17 mouse cellular contexts compared by ENCODE assay signal in genomic region chr4:124766566-124766940, GRCm38 (mm10). TPM values are rescaled to one million over a fixed set of nuclear protein-coding genes. Genes with fewer than 3 reads are reported as not detected.
A peak's percentile ranks its signal among the peaks of the same experiment; 100 is the strongest.
DNase-seq lines count a peak whose midpoint lies in the region; ATAC-seq and TF ChIP-seq lines count a peak whose summit lies in the region.
"Had no signal": no experiment of that assay in that cellular context is flagged by ENCODE, and none has a peak within 500 bp of the region (broad histone marks: within the 10 kb centered on the region; RNA-seq: fewer than 3 reads in every experiment).

No protein-coding gene starts in this region.

- H3K36me3 ChIP-seq in megakaryocyte, embryonic 14.5 days (replicated peaks; ENCODE audit: low read length): peaks cover 64% of the 10 kb centered on the region
- no peaks in the 10 kb centered on the region for H3K36me3 ChIP-seq in midbrain, embryonic 10.5 days
- H3K36me3 ChIP-seq: embryonic facial prominence, embryonic 15.5 days; forebrain, embryonic 12.5 days; heart, embryonic 15.5 days; midbrain, embryonic 13.5 days; stomach, embryonic 15.5 days had no signal

- H3K4me1 ChIP-seq in cortical plate, adult 2 months (ENCODE audit: control insufficient read depth, insufficient read depth, low read length): peaks cover 10% of the 10 kb centered on the region
- H3K4me1 ChIP-seq in megakaryocyte, embryonic 14.5 days: peaks cover 100% of the 10 kb centered on the region
- no peaks in the 10 kb centered on the region for H3K4me1 ChIP-seq in midbrain, embryonic 10.5 days
- H3K4me1 ChIP-seq: embryonic facial prominence, embryonic 15.5 days; forebrain, embryonic 12.5 days; midbrain, embryonic 13.5 days had no signal

- H3K27me3 ChIP-seq in megakaryocyte, embryonic 14.5 days (replicated peaks): no peaks in the 10 kb centered on the region
- no peaks in the 10 kb centered on the region for H3K27me3 ChIP-seq in midbrain, embryonic 10.5 days (ENCODE audit: low read depth, poor library complexity, severe bottlenecking)
- H3K27me3 ChIP-seq: embryonic facial prominence, embryonic 15.5 days; forebrain, embryonic 12.5 days; heart, embryonic 15.5 days; midbrain, embryonic 13.5 days; stomach, embryonic 15.5 days had no signal

- TF ChIP-seq POLR2A in cortical plate, adult 2 months (IDR thresholded peaks at IDR 0.05; ENCODE audit: extremely low read depth, insufficient read depth, low read length): no peak

- DNase-seq in frontal cortex, postnatal 25 days (ENCODE audit: low spot score in 2 of 2): no peak
- no peak for DNase-seq in layer of hippocampus, adult 2 months (ENCODE audit: low spot score in 2 of 2)
- DNase-seq in layer of hippocampus, adult 11-12 months (ENCODE audit: low spot score): no peak
- no peak for DNase-seq in gastrocnemius, postnatal 36 days
- DNase-seq in midbrain, embryonic 10.5 days (ENCODE audit: low spot score): no peak
- DNase-seq: adrenal gland, postnatal 25 days; kidney, postnatal 10 days; thymus, postnatal 36 days had no signal

- peak overlapping the region; percentile 64 for H3K27ac ChIP-seq in layer of hippocampus, adult 2 months
- H3K27ac ChIP-seq in cortical plate, adult 2 months (ENCODE audit: insufficient read depth, low read length): peak overlapping the region; percentile 43
- no peak overlapping the region for H3K27ac ChIP-seq in midbrain, embryonic 10.5 days (replicated peaks)
- H3K27ac ChIP-seq: embryonic facial prominence, embryonic 15.5 days; forebrain, embryonic 12.5 days; midbrain, embryonic 13.5 days; stomach, embryonic 15.5 days had no signal

- TF ChIP-seq CTCF in layer of hippocampus, adult 2 months (conservative IDR thresholded peaks at IDR 0.05): no peak
- no peak for TF ChIP-seq CTCF in cortical plate, adult 2 months (IDR thresholded peaks at IDR 0.05; ENCODE audit: extremely low read depth, insufficient read depth, low read length)

- 92% methylated on average over 2 of the region's 2 CpGs for WGBS in midbrain, embryonic 10.5 days

- no peaks in the 10 kb centered on the region for H3K9me3 ChIP-seq in megakaryocyte, embryonic 14.5 days
- H3K9me3 ChIP-seq in midbrain, embryonic 10.5 days (replicated peaks): no peaks in the 10 kb centered on the region
- H3K9me3 ChIP-seq: embryonic facial prominence, embryonic 15.5 days; forebrain, embryonic 12.5 days; heart, embryonic 15.5 days; midbrain, embryonic 13.5 days; stomach, embryonic 15.5 days had no signal

- intact Hi-C loops in gastrocnemius, postnatal 36 days (cut with DNase I): no loop called here

- ATAC-seq in frontal cortex, adult (ENCODE audit: low TSS enrichment): 0 out of 2 replicates have a peak, but pooled peaks have one; percentile 1
- ATAC-seq: hindbrain, embryonic 16.5 days; midbrain, embryonic 13.5 days had no signal

- H3K4me3 ChIP-seq in layer of hippocampus, adult 2 months: peak overlapping the region; percentile 5; the same call in 1 of the 2 replicates
- H3K4me3 ChIP-seq in cortical plate, adult 2 months (ENCODE audit: insufficient read depth, low read length): no peak overlapping the region
- peak overlapping the region; percentile 75 for H3K4me3 ChIP-seq in megakaryocyte, embryonic 14.5 days (replicated peaks)
- no peak overlapping the region for H3K4me3 ChIP-seq in midbrain, embryonic 10.5 days
- H3K4me3 ChIP-seq: embryonic facial prominence, embryonic 15.5 days; forebrain, embryonic 12.5 days; heart, embryonic 15.5 days; midbrain, embryonic 13.5 days; stomach, embryonic 15.5 days had no signal

RNA-seq across cellular contexts. Expression of gene Inpp5b, which starts 24.9 kb away (rescaled TPM):
- 10 to 100 TPM; 43.6 to 51.2 TPM for total RNA-seq in layer of hippocampus, adult 2 months (2021)
- polyA plus RNA-seq in cortical plate, adult 2 months (2012; rRNA removed): 73.6 and 78.2 TPM in 2 replicates
- polyA plus RNA-seq in megakaryocyte, embryonic 14.5 days (2012; ENCODE audit: insufficient read depth, low replicate concordance): 5.7 and 22.3 TPM in 2 replicates
- total RNA-seq in gastrocnemius, postnatal 36 days (2021): 10 to 100 TPM; 10.8 to 11.0 TPM
- 25.7 and 26.1 TPM in 2 replicates for polyA plus RNA-seq in midbrain, embryonic 10.5 days (2016; fragmentation: Nextera tagmentation; extraction: Ambion mirVana)

RNA-seq across cellular contexts. Expression of gene Mtf1, which starts 35.4 kb away (rescaled TPM):
- total RNA-seq in layer of hippocampus, adult 2 months (2021): 10 to 100 TPM; 24.6 to 24.8 TPM
- 13.2 and 14.5 TPM in 2 replicates for polyA plus RNA-seq in cortical plate, adult 2 months (2012; rRNA removed)
- 15.2 and 34.3 TPM in 2 replicates for polyA plus RNA-seq in megakaryocyte, embryonic 14.5 days (2012; ENCODE audit: insufficient read depth, low replicate concordance)
- 10 to 100 TPM; 11.6 to 12.2 TPM for total RNA-seq in gastrocnemius, postnatal 36 days (2021)
- 19.2 and 21.5 TPM in 2 replicates for polyA plus RNA-seq in midbrain, embryonic 10.5 days (2016; fragmentation: Nextera tagmentation; extraction: Ambion mirVana)

RNA-seq across cellular contexts. Expression of gene Sf3a3, which starts 52.0 kb away (rescaled TPM):
- 10 to 100 TPM; 35.1 to 35.7 TPM for total RNA-seq in layer of hippocampus, adult 2 months (2021)
- polyA plus RNA-seq in cortical plate, adult 2 months (2012; rRNA removed): 33.9 and 35.4 TPM in 2 replicates
- polyA plus RNA-seq in megakaryocyte, embryonic 14.5 days (2012; ENCODE audit: insufficient read depth, low replicate concordance): 2.2 and 29.0 TPM in 2 replicates
- 10 to 100 TPM; 10.1 to 12.8 TPM for total RNA-seq in gastrocnemius, postnatal 36 days (2021)
- 247 and 256 TPM in 2 replicates for polyA plus RNA-seq in midbrain, embryonic 10.5 days (2016; fragmentation: Nextera tagmentation; extraction: Ambion mirVana)

Comparison
In these comparisons a context has a peak if more than half of its experiments do, and no peak if none do; other contexts are left out.
1. H3K4me3 ChIP-seq: peak in layer of hippocampus, adult 2 months (single experiment) and megakaryocyte, embryonic 14.5 days (single experiment); none in cortical plate, adult 2 months (single experiment) and midbrain, embryonic 10.5 days (single experiment).